In genomic region chr6:112752007-112752406, GRCm38 (mm10) we compare ENCODE assay signal across 29 mouse cellular contexts. TPM values are rescaled to one million over a fixed set of nuclear protein-coding genes. Genes with fewer than 3 reads are reported as not detected.
DNase-seq lines count a peak whose midpoint lies in the region; ATAC-seq and TF ChIP-seq lines count a peak whose summit lies in the region.
"Had no signal": no experiment of that assay in that cellular context is flagged by ENCODE, and none has a peak within 500 bp of the region (broad histone marks: within the 10 kb centered on the region; RNA-seq: fewer than 3 reads in every experiment).

No protein-coding gene starts in this region.

- no peak overlapping the region for H3K27ac ChIP-seq in liver, adult 2 months (replicated peaks; ENCODE audit: insufficient read depth, low read depth, low read length)
- no peak overlapping the region for H3K27ac ChIP-seq in hindbrain, embryonic 13.5 days
- H3K27ac ChIP-seq: embryonic facial prominence, embryonic 12.5 days; embryonic facial prominence, embryonic 15.5 days; gastrocnemius, adult 2 months; heart, embryonic 13.5 days; hindbrain, embryonic 12.5 days had no signal

- no peak overlapping the region for H3K4me2 ChIP-seq in hindbrain, embryonic 13.5 days
- H3K4me2 ChIP-seq: embryonic facial prominence, embryonic 12.5 days; embryonic facial prominence, embryonic 15.5 days; heart, embryonic 13.5 days; hindbrain, embryonic 12.5 days had no signal

- ATAC-seq in common myeloid progenitor, adult 5-6 weeks (replicated peaks; ENCODE audit: low read depth, poor library complexity, severe bottlenecking), result peak; percentile 91
- peak; percentile 92 for ATAC-seq in megakaryocyte, adult 5-6 weeks (ENCODE audit: poor library complexity, severe bottlenecking)
- ATAC-seq in neutrophil, adult 5-6 weeks (ENCODE audit: extremely low read depth, insufficient number of reproducible peaks, low FRiP score, poor library complexity, severe bottlenecking), result peak; percentile 45; the same call in 1 of the 2 replicates
- ATAC-seq in hindbrain, embryonic 13.5 days (ENCODE audit: low FRiP score), result no peak
- ATAC-seq: forebrain, embryonic 14.5 days; forebrain, postnatal 0 days; hindbrain, embryonic 16.5 days; Patski had no signal

- no peak overlapping the region for H3K9ac ChIP-seq in liver, adult 2 months (ENCODE audit: low read depth, low read length)
- no peak overlapping the region for H3K9ac ChIP-seq in hindbrain, embryonic 13.5 days
- H3K9ac ChIP-seq: embryonic facial prominence, embryonic 12.5 days; embryonic facial prominence, embryonic 15.5 days; forebrain, postnatal 0 days; heart, embryonic 13.5 days; hindbrain, embryonic 12.5 days had no signal

- H3K27me3 ChIP-seq in liver, adult 2 months (ENCODE audit: control insufficient read depth, insufficient read depth, low read length), result no peaks in the 10 kb centered on the region
- H3K27me3 ChIP-seq in hindbrain, embryonic 13.5 days, result no peaks in the 10 kb centered on the region
- H3K27me3 ChIP-seq: CH12.LX; embryonic facial prominence, embryonic 12.5 days; embryonic facial prominence, embryonic 15.5 days; heart, embryonic 13.5 days; hindbrain, embryonic 12.5 days; Patski had no signal

- DNase-seq in liver, adult 2 months (ENCODE audit: extremely low read depth, low read depth, low spot score), result peak; percentile 11
- DNase-seq in liver, result no peak
- DNase-seq in embryo, embryonic 11 days, result no peak
- DNase-seq in thymus, postnatal 4 days, result no peak
- DNase-seq: adrenal gland, postnatal 10 days; adrenal gland, postnatal 36 days; cerebellum, adult 11-12 months; cerebellum, adult 8-10 months; cerebellum, postnatal 10 days; cerebellum, postnatal 36 days; forebrain, postnatal 0 days; gastrocnemius, adult 2 months; gastrocnemius, postnatal 14 days; heart, adult 18-20 months; heart, postnatal 14 days; heart, postnatal 4 days had no signal

- no peaks in the 10 kb centered on the region for H3K79me2 ChIP-seq in liver, adult 2 months (ENCODE audit: control insufficient read depth, insufficient read depth, low read length)

- H3K9me3 ChIP-seq in hindbrain, embryonic 13.5 days, result no peaks in the 10 kb centered on the region
- H3K9me3 ChIP-seq: embryonic facial prominence, embryonic 12.5 days; embryonic facial prominence, embryonic 15.5 days; heart, embryonic 13.5 days; hindbrain, embryonic 12.5 days had no signal

- no peak for TF ChIP-seq POLR2A in liver, adult 2 months (IDR thresholded peaks at IDR 0.05; ENCODE audit: extremely low read depth, insufficient read depth, low read length)

- H3K4me1 ChIP-seq in liver, adult 2 months (ENCODE audit: control insufficient read depth, insufficient read depth, low read length), result no peaks in the 10 kb centered on the region
- no peaks in the 10 kb centered on the region for H3K4me1 ChIP-seq in hindbrain, embryonic 13.5 days (replicated peaks)
- H3K4me1 ChIP-seq: heart, embryonic 13.5 days; hindbrain, embryonic 12.5 days had no signal

- TF ChIP-seq CTCF in liver, adult 2 months (IDR thresholded peaks at IDR 0.05; ENCODE audit: low read depth, low read length), result no peak

- no peaks in the 10 kb centered on the region for H3K36me3 ChIP-seq in liver, adult 2 months (ENCODE audit: control insufficient read depth, insufficient read depth, low read length)
- H3K36me3 ChIP-seq in hindbrain, embryonic 13.5 days, result peaks cover 78% of the 10 kb centered on the region
- H3K36me3 ChIP-seq: embryonic facial prominence, embryonic 12.5 days; embryonic facial prominence, embryonic 15.5 days; G1E; heart, embryonic 13.5 days had no signal

- H3K4me3 ChIP-seq in liver, adult 2 months (ENCODE audit: insufficient read depth, low read depth, low read length), result no peak overlapping the region
- H3K4me3 ChIP-seq in hindbrain, embryonic 13.5 days, result no peak overlapping the region
- H3K4me3 ChIP-seq: embryonic facial prominence, embryonic 12.5 days; embryonic facial prominence, embryonic 15.5 days; gastrocnemius, adult 2 months; heart, embryonic 13.5 days; hindbrain, embryonic 12.5 days had no signal

- 61% methylated on average over 5 of the region's 5 CpGs for WGBS in liver, adult 2 months
- WGBS in hindbrain, embryonic 13.5 days, result 86% methylated on average over 5 of the region's 5 CpGs

RNA-seq across cellular contexts. Expression of gene Rad18, which starts 55.5 kb away (rescaled TPM):
- 1.2 and 1.5 TPM in 2 replicates for total RNA-seq in liver, adult 2 months (2014; rRNA removed)
- 0.33 and 0.36 TPM in 2 replicates for polyA plus RNA-seq in liver, adult 2 months (2012; rRNA removed)
- 51.9 and 72.9 TPM in 2 replicates for total RNA-seq in common myeloid progenitor, adult 5-6 weeks (2017)
- total RNA-seq in megakaryocyte, adult 5-6 weeks (2015), result 21.1 and 24.8 TPM in 2 replicates
- total RNA-seq in megakaryocyte, adult 5-6 weeks (2017), result 20.7 and 25.3 TPM in 2 replicates
- total RNA-seq in neutrophil, adult 5-6 weeks (2017), result 14.9 and 15.2 TPM in 2 replicates
- polyA plus RNA-seq in hindbrain, embryonic 13.5 days (2015; fragmentation: Nextera tagmentation; extraction: Ambion mirVana), result 13.9 and 14.6 TPM in 2 replicates
